Mouse (Mus musculus) forebrain, embryonic 13.5 days (tissue): ENCODE data around the gene 4931428F04Rik. TPM values are rescaled to one million over a fixed set of nuclear protein-coding genes. Genes with fewer than 3 reads are reported as not detected.
A peak's percentile ranks its signal among the peaks of the same experiment; 100 is the strongest.
"Not testable (repeated sequence)": the region's sequence is repeated elsewhere in the genome, so short reads cannot be mapped to it uniquely, and the experiment has no call there.

Experiments
- ATAC-seq: fragments of 200-750 bp; cut with Nextera tagmentation; 2 replicates; pipeline ENCODE4 v1.8.0; 2017
- H3K27ac ChIP-seq: fragments of 300-500 bp; sonication (generic); 2 replicates; pipeline ENCODE4 v1.5.1; 2015; ENCODE audit warnings: inconsistent platforms, mild to moderate bottlenecking, moderate library complexity
- H3K27me3 ChIP-seq: fragments of 300-500 bp; sonication (generic); 2 replicates; pipeline ENCODE4 v1.6.1; 2015; ENCODE audit warnings: mild to moderate bottlenecking, inconsistent platforms
- H3K36me3 ChIP-seq: fragments of 300-500 bp; sonication (generic); 2 replicates; pipeline ENCODE4 v1.6.1; 2015; ENCODE audit warnings: mild to moderate bottlenecking, inconsistent platforms; ENCODE audit not compliant: poor library complexity, severe bottlenecking
- H3K4me1 ChIP-seq: fragments of 300-500 bp; sonication (generic); 2 replicates; pipeline ENCODE4 v1.6.1; 2015; ENCODE audit warnings: inconsistent platforms
- H3K4me2 ChIP-seq: fragments of 300-500 bp; sonication (generic); 2 replicates; pipeline ENCODE4 v1.6.1; 2015; ENCODE audit warnings: inconsistent platforms, mild to moderate bottlenecking, moderate library complexity
- H3K4me3 ChIP-seq: fragments of 300-500 bp; sonication (generic); 2 replicates; pipeline ENCODE4 v1.5.1; 2015; ENCODE audit warnings: mild to moderate bottlenecking, inconsistent platforms
- H3K9ac ChIP-seq: fragments of 300-500 bp; sonication (generic); 2 replicates; pipeline ENCODE4 v1.6.1; 2015; ENCODE audit warnings: mild to moderate bottlenecking, inconsistent platforms
- H3K9me3 ChIP-seq: fragments of 300-500 bp; sonication (generic); replicated peaks from 2 replicates; pipeline ENCODE4 v1.6.1; 2016; ENCODE audit warnings: inconsistent platforms
- WGBS: fragments of 180-500 bp; shearing (Covaris S2); methylation state at CpG from one replicate; pipeline ENCODE4 v1.1.7; 2015; 5-methylcytosine and 5-hydroxymethylcytosine counted together
- polyA plus RNA-seq: library from polyadenylated mRNA; unstranded; fragments of >200 nt; fragmentation: Nextera tagmentation; extraction: Ambion mirVana; gene quantifications from 2 replicates; pipeline ENCODE4 v1.2.1, GENCODE M21; 2015

The 4931428F04Rik gene
- polyA plus RNA-seq, 1 experiment from 2014 or later = 57.4 TPM

DNA sequence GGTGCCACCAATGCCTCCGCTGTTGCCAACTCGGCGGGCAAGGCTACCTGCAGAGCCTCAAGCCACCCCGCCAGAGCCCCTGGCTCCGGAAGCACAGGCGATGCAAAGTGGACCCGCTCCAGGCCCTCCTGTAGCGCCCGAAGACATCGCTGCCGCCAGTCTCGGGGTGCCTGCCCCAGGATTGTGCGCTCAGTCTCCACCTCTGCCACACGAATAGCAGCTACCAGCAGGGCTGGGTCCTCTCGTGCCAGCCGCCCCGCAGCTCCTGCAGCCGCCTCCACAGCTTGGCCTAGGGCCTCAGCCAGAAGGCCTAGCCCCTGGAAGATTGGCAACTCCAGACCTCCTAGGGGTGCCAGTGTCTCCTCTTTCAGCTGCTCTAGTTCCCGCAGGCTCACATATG is 3.7 kb upstream of the 4931428F04Rik start:
- Histone ChIP-seq H3K4me3 (no peak overlapping the region), H3K9ac (no peak overlapping the region), H3K4me2 (no peak overlapping the region), H3K27ac (no peak overlapping the region), H3K36me3 (no peaks in the 10 kb centered on the region), H3K4me1 (peaks cover 34% of the 10 kb centered on the region), H3K9me3 (no peaks in the 10 kb centered on the region), H3K27me3 (peaks cover 11% of the 10 kb centered on the region)
- ATAC-seq = no peak
- WGBS = 66% methylated on average over 19 of the region's 19 CpGs

DNA sequence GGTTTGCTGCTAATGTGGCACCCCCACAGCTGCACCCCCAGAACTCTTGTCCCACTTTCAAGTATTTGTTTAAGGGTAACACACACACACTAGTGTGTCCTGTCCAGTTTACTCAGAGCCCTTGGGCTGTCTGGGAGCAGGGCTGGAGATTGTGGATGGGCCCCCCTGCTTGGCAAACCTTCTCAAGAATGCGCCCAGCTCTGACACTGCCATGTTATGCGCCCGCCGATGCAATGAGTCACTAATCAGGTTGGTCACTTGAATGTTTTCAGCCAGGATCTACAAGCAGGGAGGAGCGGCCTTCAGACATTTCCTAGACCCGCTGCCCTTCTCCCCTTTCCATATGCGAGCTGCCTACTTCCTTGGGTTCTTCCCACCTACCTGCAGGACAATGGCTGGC is 2.8 kb upstream of the 4931428F04Rik start:
- ATAC-seq = no peak
- WGBS = 73% methylated on average over 7 of the region's 7 CpGs
- Histone ChIP-seq H3K4me3 (no peak overlapping the region), H3K4me1 (peaks cover 38% of the 10 kb centered on the region), H3K9me3 (no peaks in the 10 kb centered on the region), H3K27me3 (peaks cover 11% of the 10 kb centered on the region), H3K4me2 (no peak overlapping the region), H3K36me3 (no peaks in the 10 kb centered on the region), H3K27ac (no peak overlapping the region), H3K9ac (no peak overlapping the region)

DNA sequence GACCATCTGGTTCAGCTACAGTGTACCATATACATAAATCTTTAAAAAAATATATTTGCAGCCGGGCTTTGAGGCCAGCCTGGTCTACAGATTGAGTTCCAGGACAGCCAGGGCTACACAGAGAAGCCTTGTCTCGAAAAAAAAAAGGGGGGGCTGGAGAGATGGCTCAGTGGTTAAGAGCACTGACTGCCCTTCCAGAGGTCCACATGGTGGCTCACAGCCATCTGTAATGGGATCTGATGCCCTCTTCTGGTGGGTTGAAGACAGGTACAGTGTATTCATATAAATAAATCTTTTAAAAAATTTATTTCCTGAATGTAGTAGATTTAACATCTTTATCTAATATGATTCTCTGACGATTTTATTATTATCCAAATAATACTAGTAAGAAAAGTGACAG is 2.1 kb upstream of the 4931428F04Rik start:
- H3K9ac ChIP-seq, H3K4me2 ChIP-seq, H3K27ac ChIP-seq, ATAC-seq, H3K36me3 ChIP-seq, H3K4me3 ChIP-seq, H3K9me3 ChIP-seq: not testable (repeated sequence)
- Histone ChIP-seq H3K27me3 (peaks cover 11% of the 10 kb centered on the region), H3K4me1 (peaks cover 40% of the 10 kb centered on the region)
- WGBS = 70% methylated on average over 3 of the region's 3 CpGs

DNA sequence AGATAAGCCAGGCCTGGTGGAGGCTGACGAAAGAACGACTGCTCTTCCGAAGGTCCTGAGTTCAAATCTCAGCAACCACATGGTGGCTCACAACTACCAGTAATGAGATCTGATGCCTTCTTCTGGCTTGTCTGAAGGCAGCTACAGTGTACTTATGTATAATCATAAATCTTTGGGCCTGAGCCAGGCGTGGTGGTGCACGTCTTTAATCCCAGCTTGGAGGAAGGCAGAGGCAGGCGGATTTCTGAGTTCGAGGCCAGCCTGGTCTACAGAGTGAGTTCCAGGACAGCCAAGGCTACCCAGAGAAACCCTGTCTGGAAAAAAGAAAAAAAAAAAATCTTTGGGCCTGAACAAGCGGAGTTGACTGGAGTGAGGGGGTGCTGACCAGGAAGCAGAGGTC is 1.7 kb upstream of the 4931428F04Rik start:
- H3K9ac ChIP-seq, H3K27ac ChIP-seq, H3K36me3 ChIP-seq, H3K9me3 ChIP-seq, ATAC-seq, H3K4me3 ChIP-seq: not testable (repeated sequence)
- H3K4me2 ChIP-seq = peak overlapping the region; percentile 70; the same call in 1 of the 2 replicates
- H3K27me3 ChIP-seq = peaks cover 11% of the 10 kb centered on the region
- 88% methylated on average over 8 of the region's 8 CpGs for WGBS
- H3K4me1 ChIP-seq = peaks cover 42% of the 10 kb centered on the region

DNA sequence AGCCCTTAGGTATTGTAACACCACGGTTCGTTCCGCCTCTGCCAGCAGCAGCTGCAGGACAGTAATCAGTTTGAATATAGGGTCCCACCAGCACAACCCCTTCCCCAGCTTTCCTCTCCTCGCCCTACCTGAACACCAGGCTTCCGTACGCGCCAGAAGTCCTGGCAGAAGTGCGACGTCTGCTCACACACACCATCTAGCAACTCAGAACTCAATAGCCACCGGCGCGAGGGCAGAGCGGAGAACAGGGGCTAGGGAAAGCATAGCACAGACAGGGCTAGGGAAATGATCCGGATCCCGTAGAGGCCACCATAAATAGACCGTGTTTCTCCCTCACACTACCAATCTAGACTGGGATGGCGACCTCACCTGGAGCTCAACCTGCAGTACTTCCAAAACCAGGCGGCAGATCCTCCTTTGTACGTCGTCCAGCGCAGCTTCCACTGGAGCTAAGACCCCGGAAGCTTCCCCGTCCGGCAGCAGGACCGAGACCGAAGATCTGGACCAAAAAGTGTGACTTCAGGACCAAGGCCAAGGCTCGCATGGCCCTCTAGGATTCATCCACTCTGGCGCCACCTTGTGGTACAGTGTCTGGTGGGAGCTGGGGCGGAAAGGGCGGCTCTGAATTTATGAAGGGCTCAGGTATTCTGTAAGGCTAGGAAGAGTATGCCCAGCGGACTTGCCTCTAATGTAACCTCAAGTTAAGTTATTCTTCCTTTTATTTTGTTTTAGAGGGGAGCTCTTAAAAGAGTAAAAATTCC is 1.1 kb upstream of the 4931428F04Rik start:
- Histone ChIP-seq H3K4me3 (peak overlapping the region; percentile 50), H3K9me3 (no peaks in the 10 kb centered on the region), H3K36me3 (peaks cover under 1% of the 10 kb centered on the region; the same call in 1 of the 2 replicates), H3K27me3 (peaks cover 11% of the 10 kb centered on the region), H3K9ac (0 out of 2 replicates have a peak overlapping the region, but pooled peaks have one; percentile 65), H3K4me1 (peaks cover 48% of the 10 kb centered on the region), H3K4me2 (peak overlapping the region; percentile 70), H3K27ac (no peak overlapping the region)
- WGBS = 5% methylated on average over 31 of the region's 31 CpGs
- no peak for ATAC-seq

GRCm38 (mm10) chr8:105288958-105289732 is 519 bp downstream of the 4931428F04Rik start:
- H3K27me3 ChIP-seq = peaks cover 11% of the 10 kb centered on the region

GRCm38 (mm10) chr8:105288231-105288630 is 1.4 kb downstream of the 4931428F04Rik start:
- Histone ChIP-seq H3K9me3 (no peaks in the 10 kb centered on the region), H3K9ac (peak overlapping the region; percentile 41; the same call in 1 of the 2 replicates), H3K4me3 (peak overlapping the region; percentile 50), H3K4me1 (peaks cover 52% of the 10 kb centered on the region), H3K4me2 (peak overlapping the region; percentile 70), H3K36me3 (peaks cover 21% of the 10 kb centered on the region), H3K27ac (no peak overlapping the region), H3K27me3 (peaks cover 11% of the 10 kb centered on the region)
- 89% methylated on average over 5 of the region's 5 CpGs for WGBS
- ATAC-seq = no peak

More at GRCm38 (mm10) chr8:105288958-105289732, 519 bp downstream of the 4931428F04Rik start:
- under 1% methylated on average over 53 of the region's 53 CpGs for WGBS
- H3K4me1 ChIP-seq = peaks cover 52% of the 10 kb centered on the region
- H3K36me3 ChIP-seq = peaks cover 14% of the 10 kb centered on the region
- peak overlapping the region; percentile 50 for H3K4me3 ChIP-seq
- peak overlapping the region; percentile 84 for H3K27ac ChIP-seq
- no peaks in the 10 kb centered on the region for H3K9me3 ChIP-seq
- peak overlapping the region; percentile 65 for H3K9ac ChIP-seq
- ATAC-seq = peak; percentile 91
- H3K4me2 ChIP-seq = peak overlapping the region; percentile 70

DNA sequence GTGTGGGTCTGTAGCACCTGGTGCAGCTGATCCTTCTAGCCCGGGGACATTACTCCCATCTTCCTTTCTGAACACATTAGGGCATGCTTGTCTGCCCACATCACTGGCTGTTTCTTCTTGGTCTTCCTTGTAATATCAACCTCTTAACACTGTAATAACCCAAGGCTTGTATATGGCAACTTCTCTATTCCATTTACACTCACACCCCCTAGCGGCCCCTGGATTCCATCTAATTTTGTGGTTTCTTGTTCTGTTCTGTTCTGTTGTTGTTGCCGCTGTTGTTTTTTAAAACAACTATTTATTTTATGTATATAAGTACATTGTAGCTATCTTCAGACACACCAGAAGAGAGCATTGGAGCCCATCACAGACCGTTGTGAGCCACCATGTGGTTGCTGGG is 2.8 kb downstream of the 4931428F04Rik start:
- no peak for ATAC-seq
- H3K27me3 ChIP-seq = peaks cover 11% of the 10 kb centered on the region
- WGBS = 85% methylated on average over 4 of the region's 4 CpGs
- peak overlapping the region; percentile 70 for H3K4me2 ChIP-seq
- peaks cover 35% of the 10 kb centered on the region for H3K36me3 ChIP-seq
- peaks cover 52% of the 10 kb centered on the region for H3K4me1 ChIP-seq
- no peaks in the 10 kb centered on the region for H3K9me3 ChIP-seq
- H3K27ac ChIP-seq = no peak overlapping the region
- no peak overlapping the region for H3K4me3 ChIP-seq
- H3K9ac ChIP-seq = peak overlapping the region; percentile 10; the same call in 1 of the 2 replicates

GRCm38 (mm10) chr8:105285514-105285913 is 4.2 kb downstream of the 4931428F04Rik start:
- Histone ChIP-seq H3K36me3 (peaks cover 42% of the 10 kb centered on the region), H3K4me2 (no peak overlapping the region), H3K4me1 (peaks cover 45% of the 10 kb centered on the region), H3K27ac (no peak overlapping the region), H3K9me3 (no peaks in the 10 kb centered on the region), H3K4me3 (no peak overlapping the region), H3K27me3 (peaks cover 8% of the 10 kb centered on the region), H3K9ac (no peak overlapping the region)
- no peak for ATAC-seq
- 47% methylated on average over 12 of the region's 12 CpGs for WGBS

- WGBS = 22% methylated on average over 23 of the region's 23 CpGs
These were observed 6.6 kb downstream of the 4931428F04Rik start for GRCm38 (mm10) chr8:105283074-105283473.

DNA sequence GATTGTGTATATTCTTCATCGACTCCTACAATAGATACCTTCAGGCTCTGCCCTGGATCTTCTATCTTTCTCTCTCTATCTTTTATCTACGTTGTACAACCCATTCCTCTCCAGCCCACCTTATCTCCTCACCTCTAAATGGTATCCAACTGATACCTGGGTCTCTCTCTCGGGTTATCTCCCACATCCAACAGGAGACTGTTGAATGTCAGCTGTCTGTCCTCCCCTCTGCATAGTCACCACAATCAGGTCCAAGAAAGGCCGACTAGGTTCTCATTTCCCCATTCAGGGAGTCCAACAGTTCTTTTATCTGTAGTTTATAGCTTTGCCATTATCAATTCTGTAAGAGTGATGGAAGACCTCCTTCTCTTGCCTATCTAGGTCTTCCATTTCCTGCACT is 7.4 kb downstream of the 4931428F04Rik start:
- Histone ChIP-seq H3K4me3 (no peak overlapping the region), H3K36me3 (peaks cover 49% of the 10 kb centered on the region)
- 95% methylated on average over 4 of the region's 4 CpGs for WGBS

More at GRCm38 (mm10) chr8:105283074-105283473, 6.6 kb downstream of the 4931428F04Rik start:
- H3K27me3 ChIP-seq = peaks cover 26% of the 10 kb centered on the region
- H3K4me1 ChIP-seq = peaks cover 38% of the 10 kb centered on the region
- H3K9me3 ChIP-seq = no peaks in the 10 kb centered on the region
- ATAC-seq = 0 out of 2 replicates have a peak, but pooled peaks have one; percentile 14
- H3K4me2 ChIP-seq = no peak overlapping the region
- H3K27ac ChIP-seq = no peak overlapping the region
- H3K9ac ChIP-seq = no peak overlapping the region
- no peak overlapping the region for H3K4me3 ChIP-seq
- peaks cover 49% of the 10 kb centered on the region for H3K36me3 ChIP-seq

DNA sequence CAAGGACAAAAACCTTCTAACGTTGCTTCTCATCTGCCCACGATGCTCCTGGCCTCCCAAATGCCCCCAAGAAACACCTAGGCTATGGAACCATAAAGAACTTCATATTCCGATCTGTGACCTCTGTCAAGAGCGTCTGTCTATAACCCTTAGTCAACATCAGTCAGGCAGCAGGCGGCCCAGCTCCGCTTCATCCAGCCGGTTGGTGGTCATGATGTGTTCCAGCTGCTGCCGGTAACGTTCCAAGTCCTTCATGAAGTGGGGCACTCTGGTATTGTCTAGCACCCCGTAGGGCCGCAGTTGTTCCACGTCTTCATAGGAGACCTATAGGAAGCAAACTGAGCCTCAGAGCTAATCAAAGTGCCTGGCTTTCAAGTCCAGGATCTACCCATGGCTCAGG is 7.8 kb downstream of the 4931428F04Rik start:
- H3K9me3 ChIP-seq = no peaks in the 10 kb centered on the region
- H3K4me1 ChIP-seq = peaks cover 29% of the 10 kb centered on the region
- no peak overlapping the region for H3K27ac ChIP-seq
- H3K4me2 ChIP-seq = no peak overlapping the region
- peaks cover 49% of the 10 kb centered on the region for H3K36me3 ChIP-seq
- no peak overlapping the region for H3K9ac ChIP-seq
- 89% methylated on average over 12 of the region's 12 CpGs for WGBS
- ATAC-seq = no peak
- H3K27me3 ChIP-seq = peaks cover 38% of the 10 kb centered on the region
- no peak overlapping the region for H3K4me3 ChIP-seq

More for the DNA sequence above, 7.4 kb downstream of the 4931428F04Rik start:
- Histone ChIP-seq H3K9ac (no peak overlapping the region), H3K9me3 (no peaks in the 10 kb centered on the region), H3K27ac (no peak overlapping the region), H3K4me1 (peaks cover 30% of the 10 kb centered on the region), H3K4me2 (no peak overlapping the region), H3K27me3 (peaks cover 34% of the 10 kb centered on the region)
- no peak for ATAC-seq
